Mouse (Mus musculus) lung, postnatal 0 days (tissue): Measurements from ENCODE around the gene Itprid1.

Source experiments
- CTCF ChIP-seq: IDR thresholded peaks from 2 replicates; pipeline ENCODE4 v1.5.1; 2016; ENCODE audit warnings: antibody characterized with exemption, mild to moderate bottlenecking
- EP300 ChIP-seq: IDR thresholded peaks from 2 replicates; pipeline ENCODE4 v1.6.1; 2016; ENCODE audit warnings: antibody characterized with exemption, mild to moderate bottlenecking, control low read depth

GRCm38 (mm10) chr6:55829722-55830121 is 7.0 kb upstream of the Itprid1 start:
- TF ChIP-seq CTCF, result no peak
- TF ChIP-seq EP300, result no peak
